Mouse (Mus musculus): ENCODE measurements at regions not wholly inside any gene's neighbourhood (a gene's known extent, or its start where the extent isn't known, plus 50 kb on each side); places are given as distances from the start of the nearest gene placed in this dataset.

GRCm38 (mm10) chr8:92246301-92246700 is 111.1 kb upstream of the Irx5 start:
- H3K9ac ChIP-seq (replicated peaks) = no peak overlapping the region
- peaks cover 45% of the 10 kb centered on the region for H3K27me3 ChIP-seq
- H3K4me2 ChIP-seq = no peak overlapping the region
- ATAC-seq (ENCODE audit: insufficient number of reproducible peaks, insufficient read depth, low FRiP score, low TSS enrichment, low read depth) = no peak
- 77% methylated on average over 4 of the region's 4 CpGs for WGBS
- H3K9me3 ChIP-seq = no peaks in the 10 kb centered on the region
- H3K4me1 ChIP-seq (replicated peaks) = no peaks in the 10 kb centered on the region
- no peak overlapping the region for H3K4me3 ChIP-seq (replicated peaks)
- no peaks in the 10 kb centered on the region for H3K36me3 ChIP-seq
- no peak overlapping the region for H3K27ac ChIP-seq

GRCm38 (mm10) chr8:92240686-92241275 is 116.6 kb upstream of the Irx5 start:
- H3K27ac ChIP-seq = no peak overlapping the region
- no peaks in the 10 kb centered on the region for H3K4me1 ChIP-seq (replicated peaks)
- H3K9ac ChIP-seq (replicated peaks) = no peak overlapping the region
- H3K4me2 ChIP-seq = no peak overlapping the region
- no peaks in the 10 kb centered on the region for H3K9me3 ChIP-seq
- no peaks in the 10 kb centered on the region for H3K36me3 ChIP-seq
- WGBS = 68% methylated on average over 13 of the region's 13 CpGs
- H3K4me3 ChIP-seq (replicated peaks) = no peak overlapping the region
- no peak for ATAC-seq (ENCODE audit: insufficient number of reproducible peaks, insufficient read depth, low FRiP score, low TSS enrichment, low read depth)
- peaks cover 41% of the 10 kb centered on the region for H3K27me3 ChIP-seq

- no peak overlapping the region for H3K4me3 ChIP-seq (replicated peaks)
- WGBS = 58% methylated on average over 23 of the region's 23 CpGs
- peaks cover 6% of the 10 kb centered on the region; the same call in 1 of the 2 replicates for H3K4me1 ChIP-seq (replicated peaks)
- peaks cover 11% of the 10 kb centered on the region for H3K27me3 ChIP-seq
- 0 out of 2 replicates have a peak overlapping the region, but pooled peaks have one; percentile 1 for H3K4me2 ChIP-seq
- no peak overlapping the region for H3K9ac ChIP-seq (replicated peaks)
- no peak overlapping the region for H3K27ac ChIP-seq
- no peaks in the 10 kb centered on the region for H3K36me3 ChIP-seq
- H3K9me3 ChIP-seq = no peaks in the 10 kb centered on the region
- no peak for ATAC-seq (ENCODE audit: insufficient number of reproducible peaks, insufficient read depth, low FRiP score, low TSS enrichment, low read depth)
These were observed 125.8 kb upstream of the Irx5 start for GRCm38 (mm10) chr8:92231326-92232225.

- H3K4me1 ChIP-seq (replicated peaks) = peaks cover 6% of the 10 kb centered on the region; the same call in 1 of the 2 replicates
- no peak overlapping the region for H3K9ac ChIP-seq (replicated peaks)
- H3K27ac ChIP-seq = no peak overlapping the region
- WGBS = 96% methylated on average over 2 of the region's 2 CpGs
- no peak overlapping the region for H3K4me3 ChIP-seq (replicated peaks)
- no peak overlapping the region for H3K4me2 ChIP-seq
- H3K27me3 ChIP-seq = peaks cover 11% of the 10 kb centered on the region
- H3K36me3 ChIP-seq = no peaks in the 10 kb centered on the region
- no peak for ATAC-seq (ENCODE audit: insufficient number of reproducible peaks, insufficient read depth, low FRiP score, low TSS enrichment, low read depth)
- H3K9me3 ChIP-seq = peaks cover 7% of the 10 kb centered on the region; the same call in 1 of the 2 replicates
These were observed 127.9 kb upstream of the Irx5 start for GRCm38 (mm10) chr8:92229526-92229925.

GRCm38 (mm10) chr8:92224929-92225328 is 132.5 kb upstream of the Irx5 start:
- Histone ChIP-seq H3K27ac (no peak overlapping the region), H3K9ac (replicated peaks) (no peak overlapping the region), H3K9me3 (peaks cover 7% of the 10 kb centered on the region; the same call in 1 of the 2 replicates), H3K36me3 (no peaks in the 10 kb centered on the region), H3K4me3 (replicated peaks) (no peak overlapping the region), H3K4me2 (no peak overlapping the region), H3K27me3 (peaks cover 8% of the 10 kb centered on the region), H3K4me1 (replicated peaks) (no peaks in the 10 kb centered on the region)
- ATAC-seq (ENCODE audit: insufficient number of reproducible peaks, insufficient read depth, low FRiP score, low TSS enrichment, low read depth) = no peak
- WGBS = 85% methylated on average over 3 of the region's 3 CpGs

GRCm38 (mm10) chr8:92222992-92223391 is 134.4 kb upstream of the Irx5 start:
- Histone ChIP-seq H3K36me3 (no peaks in the 10 kb centered on the region), H3K9ac (replicated peaks) (no peak overlapping the region), H3K4me2 (no peak overlapping the region), H3K9me3 (peaks cover 7% of the 10 kb centered on the region; the same call in 1 of the 2 replicates), H3K4me1 (replicated peaks) (no peaks in the 10 kb centered on the region), H3K27me3 (peaks cover 5% of the 10 kb centered on the region; the same call in 1 of the 2 replicates), H3K4me3 (replicated peaks) (no peak overlapping the region), H3K27ac (no peak overlapping the region)
- no peak for ATAC-seq (ENCODE audit: insufficient number of reproducible peaks, insufficient read depth, low FRiP score, low TSS enrichment, low read depth)
- 55% methylated on average over 3 of the region's 3 CpGs for WGBS

- H3K4me2 ChIP-seq = no peak overlapping the region
- H3K36me3 ChIP-seq = no peaks in the 10 kb centered on the region
- no peaks in the 10 kb centered on the region for H3K9me3 ChIP-seq
- 55% methylated on average over 9 of the region's 9 CpGs for WGBS
- no peak for ATAC-seq (ENCODE audit: insufficient number of reproducible peaks, insufficient read depth, low FRiP score, low TSS enrichment, low read depth)
- H3K9ac ChIP-seq (replicated peaks) = no peak overlapping the region
- H3K27me3 ChIP-seq = peaks cover 31% of the 10 kb centered on the region
- peaks cover 4% of the 10 kb centered on the region; the same call in 1 of the 2 replicates for H3K4me1 ChIP-seq (replicated peaks)
- H3K4me3 ChIP-seq (replicated peaks) = no peak overlapping the region
- no peak overlapping the region for H3K27ac ChIP-seq
These were observed 138.1 kb upstream of the Irx5 start for GRCm38 (mm10) chr8:92219181-92219890.

- Histone ChIP-seq H3K4me2 (no peak overlapping the region), H3K4me1 (replicated peaks) (peaks cover 4% of the 10 kb centered on the region; the same call in 1 of the 2 replicates), H3K27ac (no peak overlapping the region), H3K27me3 (peaks cover 42% of the 10 kb centered on the region), H3K36me3 (no peaks in the 10 kb centered on the region), H3K9ac (replicated peaks) (no peak overlapping the region), H3K9me3 (no peaks in the 10 kb centered on the region), H3K4me3 (replicated peaks) (no peak overlapping the region)
- no peak for ATAC-seq (ENCODE audit: insufficient number of reproducible peaks, insufficient read depth, low FRiP score, low TSS enrichment, low read depth)
- WGBS = 78% methylated on average over 2 of the region's 2 CpGs
These were observed 139.9 kb upstream of the Irx5 start for GRCm38 (mm10) chr8:92217521-92217920.

- Histone ChIP-seq H3K4me1 (replicated peaks) (peaks cover 4% of the 10 kb centered on the region; the same call in 1 of the 2 replicates), H3K9me3 (no peaks in the 10 kb centered on the region), H3K27me3 (peaks cover 49% of the 10 kb centered on the region), H3K4me2 (no peak overlapping the region), H3K36me3 (no peaks in the 10 kb centered on the region), H3K27ac (no peak overlapping the region), H3K4me3 (replicated peaks) (no peak overlapping the region), H3K9ac (replicated peaks) (no peak overlapping the region)
- WGBS = 4% methylated on average over 4 of the region's 5 CpGs
- ATAC-seq (ENCODE audit: insufficient number of reproducible peaks, insufficient read depth, low FRiP score, low TSS enrichment, low read depth) = no peak
These were observed 141.2 kb upstream of the Irx5 start for GRCm38 (mm10) chr8:92216176-92216575.

GRCm38 (mm10) chr8:92212786-92213535 is 144.5 kb upstream of the Irx5 start:
- peaks cover 60% of the 10 kb centered on the region for H3K27me3 ChIP-seq
- no peaks in the 10 kb centered on the region for H3K36me3 ChIP-seq
- no peak overlapping the region for H3K9ac ChIP-seq (replicated peaks)
- no peaks in the 10 kb centered on the region for H3K9me3 ChIP-seq
- H3K4me3 ChIP-seq (replicated peaks) = no peak overlapping the region
- 77% methylated on average over 14 of the region's 14 CpGs for WGBS
- no peak for ATAC-seq (ENCODE audit: insufficient number of reproducible peaks, insufficient read depth, low FRiP score, low TSS enrichment, low read depth)
- H3K4me2 ChIP-seq = no peak overlapping the region
- H3K27ac ChIP-seq = no peak overlapping the region
- H3K4me1 ChIP-seq (replicated peaks) = peaks cover 4% of the 10 kb centered on the region; the same call in 1 of the 2 replicates

Measured in limb, embryonic 12.5 days (tissue).